Mouse (Mus musculus) MEL (cell line): ENCODE results near the gene Zfp362. TPM values are rescaled to one million over a fixed set of nuclear protein-coding genes. Genes with fewer than 3 reads are reported as not detected.

Source experiments
- DNase-seq: peaks from one replicate; pipeline ENCODE4 v3.0.0; 2011; ENCODE audit warnings: low read depth, low spot score
- H3K27ac ChIP-seq: 2 replicates; pipeline ENCODE4 v1.5.1; 2012; ENCODE audit warnings: low read depth, mild to moderate bottlenecking, control low read depth, low read length, moderate library complexity; ENCODE audit not compliant: control insufficient read depth
- H3K27me3 ChIP-seq, 2 experiments: fragments of 150-350 bp in 1 of 2; sonication (generic) in 1 of 2; 2 replicates each; pipeline ENCODE4 v1.6.1; 2012; ENCODE audit warnings: low read length in 2 of 2, mild to moderate bottlenecking in 2 of 2, improper control_type of control experiment in 1 of 2, moderate library complexity in 1 of 2; ENCODE audit not compliant: insufficient read depth in 2 of 2, control insufficient read depth in 1 of 2
- H3K36me3 ChIP-seq, 2 experiments: 2 replicates each; pipeline ENCODE4 v1.6.1; 2012 to 2014; ENCODE audit warnings: low read length in 2 of 2, improper control_type of control experiment in 1 of 2, inconsistent platforms in 1 of 2, mild to moderate bottlenecking in 1 of 2; ENCODE audit not compliant: insufficient read depth in 2 of 2, control insufficient read depth in 1 of 2
- H3K4me1 ChIP-seq, 2 experiments: fragments of 150-350 bp in 1 of 2; sonication (generic) in 1 of 2; 2 replicates each; pipeline ENCODE4 v1.6.1; 2012; ENCODE audit warnings: low read length in 2 of 2, improper control_type of control experiment in 1 of 2, mild to moderate bottlenecking in 1 of 2; ENCODE audit not compliant: insufficient read depth in 2 of 2, control insufficient read depth in 1 of 2
- H3K4me3 ChIP-seq, 2 experiments: fragments of 150-350 bp in 1 of 2; sonication (generic) in 1 of 2; 2 replicates each; pipeline ENCODE4 v1.5.1; 2012; ENCODE audit warnings: low read depth in 2 of 2, low read length in 2 of 2, mild to moderate bottlenecking in 2 of 2, moderate library complexity in 2 of 2, control low read depth in 1 of 2, improper control_type of control experiment in 1 of 2; ENCODE audit not compliant: control insufficient read depth in 1 of 2, insufficient read depth in 1 of 2
- H3K79me2 ChIP-seq: 2 replicates; pipeline ENCODE4 v1.6.1; 2012; ENCODE audit warnings: mild to moderate bottlenecking, low read length, moderate library complexity; ENCODE audit not compliant: control insufficient read depth, poor library complexity, insufficient read depth
- H3K9ac ChIP-seq: 2 replicates; pipeline ENCODE4 v1.6.1; 2012; ENCODE audit warnings: low read depth, mild to moderate bottlenecking, control low read depth, low read length, moderate library complexity; ENCODE audit not compliant: control insufficient read depth, poor library complexity, severe bottlenecking
- H3K9me3 ChIP-seq: fragments of 150-350 bp; sonication (generic); replicated peaks from 2 replicates; pipeline ENCODE4 v1.6.1; 2012; ENCODE audit warnings: mild to moderate bottlenecking, low read length, improper control_type of control experiment, moderate library complexity; ENCODE audit not compliant: insufficient read depth
- BHLHE40 ChIP-seq: IDR thresholded peaks from 2 replicates; pipeline ENCODE4 v1.6.1; 2012; ENCODE audit warnings: low read depth, mild to moderate bottlenecking, inconsistent platforms, low read length, improper control_type of control experiment, borderline replicate concordance
- CHD2 ChIP-seq: IDR thresholded peaks from 2 replicates; pipeline ENCODE4 v1.6.1; 2011; ENCODE audit warnings: low read length, improper control_type of control experiment
- ELF1 ChIP-seq: IDR thresholded peaks from 2 replicates; pipeline ENCODE4 v1.6.1; 2014; ENCODE audit warnings: low read depth, mild to moderate bottlenecking, inconsistent platforms, low read length, improper control_type of control experiment, moderate library complexity
- EP300 ChIP-seq, 2 experiments: IDR thresholded peaks; 2 replicates each; pipeline ENCODE4 v1.6.1; 2011; ENCODE audit warnings: improper control_type of control experiment in 2 of 2, low read length in 2 of 2, low read depth in 1 of 2, mild to moderate bottlenecking in 1 of 2
- GABPA ChIP-seq: IDR thresholded peaks from 2 replicates; pipeline ENCODE4 v1.6.1; 2012; ENCODE audit warnings: low read depth, mild to moderate bottlenecking, inconsistent platforms, low read length, improper control_type of control experiment, moderate library complexity
- HCFC1 ChIP-seq: IDR thresholded peaks from 2 replicates; pipeline ENCODE4 v1.6.1; 2012; ENCODE audit warnings: low read depth, mild to moderate bottlenecking, inconsistent platforms, low read length, improper control_type of control experiment, moderate library complexity
- MAZ ChIP-seq: IDR thresholded peaks from 2 replicates; pipeline ENCODE4 v1.6.1; 2012; ENCODE audit warnings: low read depth, mild to moderate bottlenecking, inconsistent platforms, low read length, improper control_type of control experiment
- MXI1 ChIP-seq: IDR thresholded peaks from 2 replicates; pipeline ENCODE4 v1.6.1; 2011; ENCODE audit warnings: mild to moderate bottlenecking, low read depth, low read length, improper control_type of control experiment
- MYB ChIP-seq: IDR thresholded peaks from 2 replicates; pipeline ENCODE4 v1.6.1; 2011; ENCODE audit warnings: mild to moderate bottlenecking, low read depth, low read length, improper control_type of control experiment
- NRF1 ChIP-seq: IDR thresholded peaks from 2 replicates; pipeline ENCODE4 v1.6.1; 2014; ENCODE audit warnings: low read depth, mild to moderate bottlenecking, inconsistent platforms, low read length, improper control_type of control experiment, moderate library complexity; ENCODE audit not compliant: poor library complexity, insufficient read depth, severe bottlenecking
- POLR2AphosphoS2 ChIP-seq: IDR thresholded peaks from 2 replicates; pipeline ENCODE4 v1.6.1; 2011; ENCODE audit warnings: low read length, improper control_type of control experiment
- POLR2AphosphoS5 ChIP-seq: IDR thresholded peaks from 2 replicates; pipeline ENCODE4 v1.6.1; 2012; ENCODE audit warnings: low read depth, borderline replicate concordance, mild to moderate bottlenecking, inconsistent platforms, low read length, moderate library complexity, mixed read lengths
- RAD21 ChIP-seq: IDR thresholded peaks from 2 replicates; pipeline ENCODE4 v1.6.1; 2011; ENCODE audit warnings: mild to moderate bottlenecking, low read depth, low read length, improper control_type of control experiment
- SIN3A ChIP-seq: IDR thresholded peaks from 2 replicates; pipeline ENCODE4 v1.6.1; 2012; ENCODE audit warnings: low read length, improper control_type of control experiment, inconsistent platforms
- SMC3 ChIP-seq: IDR thresholded peaks from 2 replicates; pipeline ENCODE4 v1.6.1; 2011; ENCODE audit warnings: low read depth, low read length, improper control_type of control experiment
- TAL1 ChIP-seq: IDR thresholded peaks from 2 replicates; pipeline ENCODE4 v1.6.1; 2012; ENCODE audit warnings: mild to moderate bottlenecking, inconsistent platforms, low read length, moderate library complexity, mixed read lengths
- UBTF ChIP-seq: IDR thresholded peaks from 2 replicates; pipeline ENCODE4 v1.6.1; 2012; ENCODE audit warnings: low read depth, mild to moderate bottlenecking, inconsistent platforms, low read length, improper control_type of control experiment, moderate library complexity, borderline replicate concordance; ENCODE audit not compliant: insufficient read depth
- USF1 ChIP-seq: IDR thresholded peaks from 2 replicates; pipeline ENCODE4 v1.6.1; 2014; ENCODE audit warnings: low read depth, mild to moderate bottlenecking, inconsistent platforms, low read length, improper control_type of control experiment, moderate library complexity
- USF2 ChIP-seq, 2 experiments: IDR thresholded peaks; 2 replicates each; pipeline ENCODE4 v1.6.1; 2011 to 2012; ENCODE audit warnings: improper control_type of control experiment in 2 of 2, low read length in 2 of 2, borderline replicate concordance in 1 of 2, inconsistent platforms in 1 of 2, low read depth in 1 of 2, mild to moderate bottlenecking in 1 of 2; ENCODE audit not compliant: insufficient read depth in 1 of 2
- ZKSCAN1 ChIP-seq: IDR thresholded peaks from 2 replicates; pipeline ENCODE4 v1.6.1; 2012; ENCODE audit warnings: low read depth, mild to moderate bottlenecking, inconsistent platforms, low read length, improper control_type of control experiment, moderate library complexity
- polyA plus RNA-seq, 2 experiments: library from polyadenylated mRNA; stranded (reverse) in 1 of 2; unstranded in 1 of 2; fragments of >175 nt in 1 of 2; fragments of >200 nt in 1 of 2; gene quantifications; 2 replicates each; pipeline versions ENCODE4 v1.2.1 to v1.2.4; 2012; ENCODE audit warnings: low replicate concordance in 2 of 2, low read depth in 1 of 2; ENCODE audit not compliant: insufficient read length in 2 of 2, insufficient read depth in 1 of 2, missing spikeins in 1 of 2
- total RNA-seq: library from RNA; depleted of rRNA; stranded (reverse); fragments of 300-350 nt; gene quantifications from 2 replicates; pipeline ENCODE4 v1.2.3, GENCODE M21; 2012

Zfp362 gene
- total and polyA plus RNA-seq, 3 experiments: 2.4 to 30.1 TPM; not detected in 1

GRCm38 (mm10) chr4:128845367-128845973 lies 39.6 kb upstream of the Zfp362 start:
- H3K36me3 ChIP-seq: no peaks in the 10 kb centered on the region; a peak in 2 of 4 replicates
- H3K9ac ChIP-seq: no peak overlapping the region
- H3K4me3 ChIP-seq: no peak overlapping the region
- TF ChIP-seq EP300 (IDR thresholded peaks at IDR 0.05; ENCODE audit: low read depth in 1 of 2, low read length in 2 of 2) (no peak), TAL1 (no peak), UBTF (no peak), BHLHE40 (no peak), USF1 (no peak), ZKSCAN1 (no peak), MAZ (no peak), SIN3A (no peak), GABPA (no peak), USF2 (IDR thresholded peaks at IDR 0.05; ENCODE audit: borderline replicate concordance in 1 of 2, insufficient read depth in 1 of 2, low read depth in 1 of 2, low read length in 2 of 2) (no peak), RAD21 (no peak), NRF1 (no peak), POLR2AphosphoS5 (no peak), ELF1 (no peak), HCFC1 (no peak), CHD2 (no peak), MXI1 (no peak), POLR2AphosphoS2 (no peak), SMC3 (no peak)
- H3K79me2 ChIP-seq: no peaks in the 10 kb centered on the region
- DNase-seq: no peak
- H3K4me1 ChIP-seq: peaks cover 0 to 10% of the 10 kb centered on the region in 2 experiments; a peak in 2 of 4 replicates
- no peaks in the 10 kb centered on the region for H3K9me3 ChIP-seq
- no peak overlapping the region for H3K27ac ChIP-seq
- no peaks in the 10 kb centered on the region for H3K27me3 ChIP-seq

GRCm38 (mm10) chr4:128844566-128844965 lies 38.7 kb upstream of the Zfp362 start:
- Histone ChIP-seq H3K27me3 (no peaks in the 10 kb centered on the region), H3K79me2 (no peaks in the 10 kb centered on the region), H3K4me1 (peaks cover 0 to 16% of the 10 kb centered on the region in 2 experiments; a peak in 2 of 4 replicates)
- no peak for TF ChIP-seq GABPA
- 0 out of 2 replicates have a peak, but pooled peaks have one; percentile 34 for TF ChIP-seq MYB
- TF ChIP-seq, all 39 proteins: peak for 1
- no peak overlapping the region for H3K9ac ChIP-seq
- DNase-seq: no peak
- H3K4me3 ChIP-seq: no peak overlapping the region
- H3K36me3 ChIP-seq: peaks cover 0 to 4% of the 10 kb centered on the region in 2 experiments; a peak in 2 of 4 replicates
- H3K9me3 ChIP-seq: no peaks in the 10 kb centered on the region
- no peak overlapping the region for H3K27ac ChIP-seq
